Mouse (Mus musculus): Measurements from ENCODE around the gene Tnfaip8l2.

GRCm38 (mm10) chr3:95133680-95134101 lies 8.5 kb downstream of the Tnfaip8l2 start, which contains the start of the genes Scnm1 and Lysmd1:
- TF ChIP-seq CTCF (IDR thresholded peaks at IDR 0.05; ENCODE audit: low read depth, low read length) (no peak; the same call in 1 of the 2 replicates), POLR2A (IDR thresholded peaks at IDR 0.05; ENCODE audit: extremely low read depth, insufficient read depth, low read length) (no peak)

All from liver, adult 2 months (tissue).